Mouse (Mus musculus) retina, embryonic 14.5 days (tissue): Measurements from ENCODE around the gene Antxr2.

ENCODE experiments used
- DNase-seq: peaks from one replicate; pipeline ENCODE4 v3.0.0-alpha.2; 2015; ENCODE audit warnings: low spot score

Antxr2 gene

GRCm38 (mm10) chr5:97837333-97837732, 193.5 kb downstream of the Antxr2 start:
- no peak for DNase-seq

- no peak for DNase-seq
These were observed 195.4 kb downstream of the Antxr2 start for GRCm38 (mm10) chr5:97835418-97835817.

GRCm38 (mm10) chr5:97834770-97835169, 196.1 kb downstream of the Antxr2 start:
- DNase-seq, result no peak
